Mouse (Mus musculus) lung, adult 2 months (tissue): ENCODE measurements around the gene Peg3. TPM values are rescaled to one million over a fixed set of nuclear protein-coding genes. Genes with fewer than 3 reads are reported as not detected.
"Not testable (repeated sequence)": the region's sequence is repeated elsewhere in the genome, so short reads cannot be mapped to it uniquely, and the experiment has no call there.

Source experiments
- DNase-seq: peaks from one replicate; pipeline ENCODE4 v3.0.0; 2022
- H3K4me1 ChIP-seq: fragments of 200-500 bp; 2 replicates; pipeline ENCODE4 v1.6.1; 2011; ENCODE audit warnings: low read length; ENCODE audit not compliant: control insufficient read depth, insufficient read depth
- H3K4me3 ChIP-seq: fragments of 200-500 bp; replicated peaks from 2 replicates; pipeline ENCODE3; 2011; ENCODE audit warnings: low read depth, mild to moderate bottlenecking, control low read depth, low read length; ENCODE audit errors: extremely low read depth
- CTCF ChIP-seq: fragments of 200-500 bp; IDR thresholded peaks from 2 replicates; pipeline ENCODE4 v1.5.1; 2011; ENCODE audit warnings: mild to moderate bottlenecking, low read length, control low read depth; ENCODE audit not compliant: insufficient read depth
- POLR2A ChIP-seq: fragments of 200-500 bp; IDR thresholded peaks from 2 replicates; pipeline ENCODE4 v1.6.1; 2011; ENCODE audit warnings: low read depth, mild to moderate bottlenecking, control low read depth, low read length, borderline replicate concordance; ENCODE audit errors: extremely low read depth
- WGBS: fragments of 180-500 bp; shearing (Covaris S2); methylation state at CpG from one replicate; pipeline ENCODE4 v1.1.7; 2018; 5-methylcytosine and 5-hydroxymethylcytosine counted together
- polyA plus RNA-seq: library from polyadenylated mRNA; depleted of rRNA; stranded (reverse); fragments of >200 nt; gene quantifications from 2 replicates; pipeline ENCODE4 v1.2.3, GENCODE M21; 2012; rRNA removed

The Peg3 gene
- polyA plus RNA-seq, result 3.1 and 5.4 TPM in 2 replicates

DNA sequence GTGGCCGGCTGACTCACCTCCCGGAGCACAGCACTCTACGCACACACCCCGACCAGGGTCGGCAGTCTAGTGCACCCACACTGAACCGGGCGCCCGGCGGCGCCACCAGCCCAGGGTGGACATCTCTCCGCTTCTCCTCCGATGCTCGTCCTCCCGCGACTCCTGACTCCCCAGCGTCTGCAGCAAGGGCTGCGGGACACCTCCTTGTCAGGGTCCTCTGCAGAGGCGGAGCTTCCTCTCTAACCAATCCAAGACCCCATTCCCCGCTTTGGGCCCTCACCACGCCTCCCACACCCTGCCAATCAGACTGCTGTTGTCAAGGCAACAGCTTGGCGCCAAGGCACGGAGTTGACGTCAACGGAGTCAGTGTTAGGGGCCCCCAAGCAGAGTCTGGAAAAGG lies at the start of gene Peg3, which contains the start of gene Usp29:
TSS of gene Peg3 (minus strand) at position 191 of the 400 bp plus-strand sequence.
TSS of gene Usp29 (plus strand) at position 338 of the 400 bp plus-strand sequence.
- WGBS, result 48% methylated on average over 24 of the region's 24 CpGs
- peak; percentile 66; the same call in 1 of the 2 replicates for TF ChIP-seq POLR2A
- TF ChIP-seq CTCF, result no peak
- peak; percentile 35 for DNase-seq
- Histone ChIP-seq H3K4me1 (no peaks in the 10 kb centered on the region), H3K4me3 (peak within 1 kb of the TSS; percentile 81)

DNA sequence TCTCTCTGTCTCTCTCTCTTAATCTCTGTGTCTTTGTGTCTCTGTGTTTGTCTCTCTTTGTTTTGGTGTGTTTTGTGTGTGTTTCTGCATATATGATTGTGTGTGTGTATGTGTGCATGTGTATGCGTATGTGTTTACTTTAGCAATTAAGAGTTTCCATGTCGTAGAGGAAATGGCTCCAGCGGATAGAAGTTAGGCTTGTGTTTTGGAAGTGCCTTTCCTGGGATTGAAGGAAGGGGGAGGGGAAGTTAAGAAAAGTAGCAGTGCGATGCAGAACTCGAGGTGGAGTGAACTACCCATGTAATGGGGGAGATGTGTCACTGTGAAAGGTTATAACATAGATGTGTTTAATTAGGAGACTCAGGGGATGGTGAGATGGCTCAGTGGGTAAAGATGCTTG lies 48.9 kb upstream of the Peg3 start:
- DNase-seq, result no peak
- Histone ChIP-seq H3K4me3 (no peak overlapping the region), H3K4me1 (no peaks in the 10 kb centered on the region; the same call in 1 of the 2 replicates)
- no peak for TF ChIP-seq CTCF
- no peak for TF ChIP-seq POLR2A
- WGBS, result 53% methylated on average over 5 of the region's 5 CpGs

DNA sequence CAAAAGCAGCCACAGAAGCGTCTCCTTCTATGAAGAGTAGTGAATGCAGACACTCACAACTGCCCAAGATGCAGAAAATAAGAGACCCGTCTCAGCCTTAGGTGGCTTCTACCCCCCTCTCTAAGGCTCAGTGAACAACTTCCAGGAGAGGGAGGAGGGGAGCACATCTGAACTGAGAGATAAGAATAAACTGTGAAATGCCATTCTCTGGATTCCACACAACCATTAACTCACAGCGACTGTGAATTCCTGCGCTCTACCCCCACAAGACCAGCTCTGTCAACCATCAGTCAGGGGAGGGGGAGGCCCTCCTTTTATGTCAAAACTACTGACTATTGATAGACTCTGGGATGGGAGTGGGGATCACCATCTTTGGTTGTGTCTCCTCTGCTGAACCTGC lies 47.5 kb upstream of the Peg3 start:
- TF ChIP-seq CTCF (no peak), POLR2A (no peak)
- no peak for DNase-seq
- WGBS, result 27% methylated on average over 4 of the region's 4 CpGs

DNA sequence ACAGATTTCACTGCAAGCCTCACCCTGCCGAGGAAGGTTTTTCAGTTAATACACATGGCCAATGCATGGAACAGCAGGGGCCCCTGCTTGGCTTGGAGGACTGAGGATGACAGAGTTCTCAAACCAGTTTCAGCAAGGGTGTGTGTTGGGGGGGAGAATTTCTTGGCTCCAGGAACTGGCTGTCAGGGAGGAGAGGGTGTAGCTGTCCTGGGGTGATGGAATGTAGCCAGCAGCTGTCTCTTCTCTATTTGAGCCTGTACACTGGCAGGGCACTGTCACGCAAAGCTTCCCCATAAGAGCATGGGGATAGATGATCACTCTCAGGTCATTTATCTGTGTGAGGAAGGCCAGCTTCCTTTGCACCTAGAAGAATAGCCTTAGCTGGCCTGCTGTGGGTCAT lies 46.9 kb upstream of the Peg3 start:
- TF ChIP-seq POLR2A (no peak), CTCF (no peak)
- Histone ChIP-seq H3K4me3 (no peak overlapping the region), H3K4me1 (no peaks in the 10 kb centered on the region; the same call in 1 of the 2 replicates)
- WGBS, result 26% methylated on average over 2 of the region's 2 CpGs
- DNase-seq, result peak; percentile 3

More for the DNA sequence above, 47.5 kb upstream of the Peg3 start:
- H3K4me3 ChIP-seq, result no peak overlapping the region
- H3K4me1 ChIP-seq, result no peaks in the 10 kb centered on the region; the same call in 1 of the 2 replicates

DNA sequence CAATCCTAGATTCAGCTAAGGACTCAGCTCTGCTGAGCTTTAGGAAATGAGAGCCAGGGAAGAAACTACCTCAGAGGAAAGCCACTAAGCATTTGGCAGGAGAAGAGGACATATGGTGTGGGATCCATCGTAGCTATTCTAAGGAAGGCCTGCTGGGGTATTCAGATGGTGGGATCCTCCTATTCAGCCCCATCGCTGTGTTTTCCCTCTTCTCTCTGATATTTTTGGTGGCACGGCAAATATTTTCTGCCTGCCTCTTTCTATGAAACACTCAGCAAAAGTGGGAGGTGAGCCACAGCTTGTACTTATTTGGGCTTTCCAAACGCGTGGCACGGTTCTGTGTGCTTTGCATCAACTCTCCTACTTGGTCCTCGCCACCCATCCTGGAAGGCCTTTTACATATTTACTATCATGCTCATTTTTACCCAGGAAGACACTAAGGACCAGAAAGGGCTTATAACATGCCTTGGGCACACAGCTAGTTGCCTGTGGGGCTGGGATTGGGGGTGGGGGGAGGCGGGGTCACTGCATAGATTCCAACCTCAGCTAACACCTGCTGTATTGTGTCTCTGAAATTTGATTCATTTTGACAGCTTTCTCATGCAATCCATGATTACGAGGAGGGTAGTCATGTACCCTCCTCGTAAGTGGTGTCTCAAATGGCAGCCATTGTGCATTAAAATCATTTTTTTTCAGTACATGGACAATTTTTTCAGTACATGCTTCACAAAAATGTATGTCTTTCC lies 46.3 kb upstream of the Peg3 start:
- 73% methylated on average over 10 of the region's 10 CpGs for WGBS
- Histone ChIP-seq H3K4me1 (no peaks in the 10 kb centered on the region; the same call in 1 of the 2 replicates), H3K4me3 (no peak overlapping the region)
- TF ChIP-seq POLR2A, result no peak
- no peak for DNase-seq

DNA sequence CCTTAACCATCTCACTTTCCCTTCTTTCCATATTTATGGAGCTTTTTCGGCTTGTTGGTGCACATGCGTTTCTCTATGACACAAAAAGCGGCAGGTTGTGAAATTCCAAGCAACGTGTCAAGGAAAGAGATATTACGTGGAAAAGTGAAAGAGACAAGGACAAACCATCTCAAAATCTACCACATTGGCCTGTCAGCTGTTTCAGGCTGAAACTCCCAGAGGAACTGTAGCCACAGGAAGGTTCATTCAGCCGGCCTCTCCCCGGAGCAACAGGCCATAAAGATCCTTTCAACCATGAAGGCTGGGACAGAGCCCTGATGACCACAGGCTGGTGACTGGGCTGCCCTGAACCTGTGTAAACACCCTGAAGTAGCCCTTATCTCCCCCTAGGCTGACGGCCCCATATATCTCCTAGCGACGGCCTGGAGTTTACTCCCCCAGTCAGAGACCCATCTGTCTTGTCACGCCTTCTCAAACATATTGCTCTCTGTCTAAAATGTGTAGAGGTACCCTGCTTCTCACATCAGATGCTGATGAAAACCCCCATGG lies 43.7 kb upstream of the Peg3 start:
- DNase-seq, result not testable (repeated sequence)
- 66% methylated on average over 11 of the region's 11 CpGs for WGBS

DNA sequence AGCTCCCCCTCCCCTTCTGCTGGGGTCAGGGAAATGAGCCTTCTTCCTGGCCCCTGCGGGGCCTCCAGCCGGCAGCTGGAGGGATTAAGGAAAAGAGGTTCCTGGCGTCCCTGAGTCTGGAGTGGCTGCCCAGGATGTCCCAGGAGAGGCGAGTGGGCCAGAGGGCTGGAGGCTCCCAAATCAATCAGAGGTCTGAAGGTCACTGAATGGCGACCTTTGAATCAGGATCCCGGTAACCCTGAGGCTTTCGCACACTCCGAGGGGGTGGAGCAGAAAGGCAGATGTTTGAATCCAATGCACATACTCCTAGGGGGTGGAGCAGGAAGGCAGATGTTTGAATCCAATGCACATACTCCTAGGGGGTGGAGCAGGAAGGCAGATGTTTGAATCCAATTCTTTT lies 40.1 kb upstream of the Peg3 start:
- Histone ChIP-seq H3K4me1 (no peaks in the 10 kb centered on the region), H3K4me3 (no peak overlapping the region)
- DNase-seq, result no peak
- WGBS, result 12% methylated on average over 8 of the region's 8 CpGs
- TF ChIP-seq CTCF (no peak), POLR2A (no peak)

More for the DNA sequence above, 43.7 kb upstream of the Peg3 start:
- H3K4me3 ChIP-seq, H3K4me1 ChIP-seq: not testable (repeated sequence)

DNA sequence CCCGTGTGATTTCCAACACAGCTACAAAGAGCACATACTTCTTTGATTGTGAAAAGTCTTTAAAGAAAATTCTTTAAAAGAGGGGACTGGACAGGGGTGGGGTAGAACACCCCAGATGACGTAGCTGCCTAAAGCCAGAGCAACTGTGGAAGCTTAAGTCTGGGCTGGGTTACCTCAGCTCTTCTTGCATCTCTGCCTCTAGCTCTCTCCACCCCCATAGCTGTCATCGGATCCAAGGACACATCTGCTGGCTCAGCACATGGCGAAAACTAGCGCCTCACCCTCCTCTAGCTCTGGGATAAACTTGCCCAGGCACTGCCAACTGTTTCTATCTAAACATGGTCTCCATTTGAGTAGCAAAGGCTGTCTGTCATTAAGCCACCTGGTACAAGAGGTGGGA lies 35.0 kb upstream of the Peg3 start:
- DNase-seq, result no peak
- TF ChIP-seq CTCF (no peak), POLR2A (no peak)
- H3K4me1 ChIP-seq, result no peaks in the 10 kb centered on the region
- H3K4me3 ChIP-seq, result no peak overlapping the region
- 51% methylated on average over 5 of the region's 5 CpGs for WGBS

DNA sequence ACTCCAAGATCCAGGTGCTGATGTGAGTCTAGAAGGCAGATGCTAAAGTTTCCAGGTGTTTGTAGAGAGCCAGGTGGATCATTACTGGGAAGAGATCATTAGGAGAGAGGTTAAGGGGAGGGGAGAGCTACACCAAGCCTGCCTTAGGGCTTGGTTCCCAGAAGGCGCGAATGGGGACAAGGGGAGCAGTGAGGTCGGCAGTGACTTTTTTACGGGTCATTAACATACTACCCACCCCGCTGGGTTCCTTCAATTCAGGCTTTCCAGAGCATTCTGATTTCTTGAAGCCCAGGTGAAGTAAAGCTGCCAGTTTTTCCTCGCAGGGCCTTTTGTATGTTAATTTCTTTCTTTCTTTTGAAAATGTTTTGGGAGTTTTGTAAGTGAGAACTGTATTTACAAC lies 29.9 kb upstream of the Peg3 start:
- DNase-seq, result no peak
- 77% methylated on average over 6 of the region's 6 CpGs for WGBS
- TF ChIP-seq CTCF (no peak), POLR2A (no peak)
- H3K4me3 ChIP-seq, result no peak overlapping the region
- H3K4me1 ChIP-seq, result no peaks in the 10 kb centered on the region

DNA sequence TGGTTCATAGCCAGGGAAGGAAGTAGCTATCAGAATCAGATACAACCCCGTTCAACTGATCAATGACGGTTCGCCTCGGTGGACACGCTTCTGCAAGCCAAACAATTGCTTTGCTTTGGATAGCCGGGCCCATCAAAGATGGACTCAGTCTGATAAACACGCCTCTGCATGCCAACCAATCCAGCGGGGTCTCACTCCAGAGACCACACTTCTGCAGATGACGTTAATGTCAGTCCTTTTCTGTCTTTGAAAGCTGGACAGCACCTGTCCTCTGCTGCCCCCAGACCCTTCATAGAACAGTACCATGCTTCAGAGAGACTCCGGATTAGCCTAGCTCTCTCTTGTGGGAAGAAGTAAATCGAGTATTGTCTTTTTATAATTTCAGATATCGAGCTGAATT lies 29.5 kb upstream of the Peg3 start:
- DNase-seq, result no peak
- TF ChIP-seq CTCF (no peak), POLR2A (no peak)
- Histone ChIP-seq H3K4me1 (no peaks in the 10 kb centered on the region), H3K4me3 (no peak overlapping the region)
- 81% methylated on average over 12 of the region's 12 CpGs for whole genome bisulfite sequencing
